Mouse (Mus musculus): ENCODE results near the gene Vangl1.

Gene Vangl1

GRCm38 (mm10) chr3:102142947-102143346 is 61.5 kb downstream of the Vangl1 start:
- DNase-seq (ENCODE audit: extremely low spot score): no peak

DNA sequence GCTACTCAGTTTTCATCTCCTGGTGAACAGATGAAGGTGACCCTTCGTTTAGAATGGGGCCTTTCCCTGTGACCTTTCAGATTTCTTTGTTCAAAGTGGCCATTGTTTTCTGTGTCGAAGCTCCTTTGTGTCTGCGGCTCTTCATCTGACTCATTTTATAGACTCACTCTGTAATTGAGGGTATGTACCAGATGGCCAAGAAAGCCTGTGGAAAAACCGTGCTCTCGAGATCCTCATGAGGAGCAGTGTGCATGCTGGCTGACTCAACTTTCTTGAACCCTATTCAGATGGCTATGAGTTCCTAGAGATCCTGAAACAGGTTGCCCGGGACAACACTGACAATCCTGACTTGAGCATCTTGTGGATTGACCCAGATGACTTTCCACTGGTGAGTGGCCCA is 62.6 kb downstream of the Vangl1 start:
- DNase-seq (ENCODE audit: extremely low spot score): no peak

- no peak for DNase-seq (ENCODE audit: extremely low spot score)
Measured at GRCm38 (mm10) chr3:102141451-102141850, 63.0 kb downstream of the Vangl1 start.

DNA sequence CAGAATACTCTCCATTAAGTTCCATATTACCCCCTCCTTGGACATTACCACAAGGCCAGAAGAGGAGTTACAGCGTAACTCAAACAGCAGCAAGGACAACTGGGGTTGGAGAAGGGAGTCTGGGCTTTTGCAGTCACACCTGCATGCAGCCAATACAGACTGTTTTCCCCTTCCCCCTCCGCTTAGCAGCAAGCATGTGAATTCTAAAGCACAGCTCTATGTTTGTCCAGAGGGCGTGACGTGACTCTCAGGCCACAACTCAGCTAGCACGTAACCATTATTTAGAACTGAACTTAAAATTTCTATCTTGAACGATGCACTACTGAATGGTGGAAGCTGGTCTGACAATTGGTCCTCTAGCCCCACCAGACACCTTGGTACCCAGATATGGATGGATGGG is 63.9 kb downstream of the Vangl1 start:
- no peak for DNase-seq (ENCODE audit: extremely low spot score)

DNA sequence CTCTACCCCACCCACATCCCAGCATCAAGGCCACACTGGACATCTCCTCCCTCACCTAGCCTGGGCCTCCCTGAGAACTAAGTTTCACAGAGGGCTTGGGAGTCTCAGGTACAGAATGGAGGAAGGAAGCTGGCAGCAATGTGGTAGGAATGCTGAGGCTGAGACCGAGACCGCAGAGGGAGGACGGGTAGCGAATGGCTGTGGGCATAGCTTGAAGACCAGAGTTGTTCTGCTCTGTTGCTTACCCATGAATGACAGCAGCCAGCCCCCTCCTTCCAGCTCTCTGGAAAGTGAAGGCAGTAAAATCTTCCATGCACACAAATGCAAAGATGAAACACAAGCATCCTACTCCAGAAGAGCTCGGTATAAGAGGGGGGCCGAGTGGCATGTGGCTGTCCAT is 65.6 kb downstream of the Vangl1 start:
- DNase-seq (ENCODE audit: extremely low spot score): no peak

- no peak for DNase-seq (ENCODE audit: extremely low spot score)
Measured at GRCm38 (mm10) chr3:102137158-102137557, 67.3 kb downstream of the Vangl1 start.

- no peak for DNase-seq (ENCODE audit: extremely low spot score)
Measured at GRCm38 (mm10) chr3:102135389-102136113, 68.9 kb downstream of the Vangl1 start.

DNA sequence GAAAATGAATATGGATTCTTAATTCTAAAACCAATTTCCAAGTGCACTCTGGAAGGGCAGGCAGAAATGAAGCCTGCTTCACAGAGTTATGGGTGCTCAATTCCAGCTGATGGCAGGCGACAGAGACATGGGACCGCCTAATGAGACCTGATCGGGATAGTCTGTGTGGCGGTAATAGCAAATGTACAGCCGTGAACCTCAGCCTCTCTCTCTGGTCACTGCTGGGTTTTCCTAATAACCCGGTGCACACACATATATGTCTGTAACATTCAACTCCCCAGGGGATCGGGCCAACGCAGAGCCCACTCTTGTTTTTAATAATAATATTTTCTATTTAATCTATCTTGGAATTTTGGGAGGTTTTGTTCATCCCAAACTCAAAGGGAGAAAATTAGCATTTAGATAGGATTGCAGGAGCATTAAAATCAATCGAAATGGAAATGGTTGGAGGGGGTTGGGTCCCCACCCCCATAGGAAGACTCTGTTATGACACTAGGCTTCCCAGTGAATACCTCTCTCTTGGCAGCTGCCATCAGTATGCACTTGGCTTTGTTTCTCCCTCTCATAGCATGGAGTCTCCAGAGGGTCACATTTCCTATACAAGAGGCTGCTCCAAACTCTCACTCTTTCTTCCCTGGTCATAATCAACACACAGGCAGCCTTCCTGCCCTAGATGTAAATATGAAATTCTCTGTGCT is 72.7 kb downstream of the Vangl1 start:
- no peak for DNase-seq (ENCODE audit: extremely low spot score)

- DNase-seq (ENCODE audit: extremely low spot score): no peak
Measured at GRCm38 (mm10) chr3:102130478-102130877, 74.0 kb downstream of the Vangl1 start.

GRCm38 (mm10) chr3:102128242-102128641 is 76.3 kb downstream of the Vangl1 start:
- DNase-seq (ENCODE audit: extremely low spot score): no peak

GRCm38 (mm10) chr3:102127114-102127513 is 77.4 kb downstream of the Vangl1 start:
- DNase-seq (ENCODE audit: extremely low spot score): no peak

DNA sequence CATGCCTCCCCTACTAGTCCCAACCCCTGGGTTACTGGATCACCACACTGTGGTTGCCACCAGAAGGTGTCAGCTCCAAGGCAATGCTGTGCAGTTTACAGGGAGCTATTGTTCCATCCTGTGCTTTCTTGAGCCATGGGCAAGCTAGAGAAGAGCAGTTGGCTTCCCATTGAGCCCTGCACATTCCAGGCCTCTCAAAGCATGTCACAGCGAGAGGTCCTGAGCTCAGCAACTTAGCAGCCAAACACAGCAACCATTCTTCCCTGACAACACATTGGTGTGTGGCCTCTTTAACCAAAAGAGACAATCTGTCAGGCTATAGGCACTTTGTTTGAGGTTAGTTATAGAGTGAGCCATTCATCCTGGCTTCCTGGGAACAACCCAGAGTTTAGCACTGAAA is 78.9 kb downstream of the Vangl1 start:
- DNase-seq (ENCODE audit: extremely low spot score): no peak

GRCm38 (mm10) chr3:102123654-102124053 is 80.8 kb downstream of the Vangl1 start:
- no peak for DNase-seq (ENCODE audit: extremely low spot score)

DNA sequence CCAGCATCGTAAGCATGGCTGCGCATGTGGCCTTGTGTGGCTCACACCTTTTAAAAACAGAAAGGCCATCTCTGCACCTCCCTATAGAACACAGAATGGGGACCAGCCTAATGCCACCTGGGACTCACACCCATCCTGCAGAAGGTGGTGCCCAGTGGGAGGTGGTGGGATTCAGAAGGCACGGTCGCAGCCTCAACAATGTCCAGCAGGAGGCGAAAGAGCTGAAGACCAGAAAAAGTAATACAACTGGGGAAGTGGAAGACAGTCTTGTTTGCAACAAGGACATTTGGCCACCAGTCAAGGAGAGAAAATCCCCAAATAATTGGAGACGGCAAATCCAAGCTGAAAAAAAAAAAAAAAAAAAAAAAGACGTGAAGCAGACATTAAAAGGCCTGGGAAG is 82.4 kb downstream of the Vangl1 start:
- DNase-seq (ENCODE audit: extremely low spot score): no peak

- DNase-seq (ENCODE audit: extremely low spot score): no peak
Measured at GRCm38 (mm10) chr3:102120947-102121346, 83.5 kb downstream of the Vangl1 start.

GRCm38 (mm10) chr3:102111979-102112599 is 92.4 kb downstream of the Vangl1 start:
- no peak for DNase-seq (ENCODE audit: extremely low spot score)

DNA sequence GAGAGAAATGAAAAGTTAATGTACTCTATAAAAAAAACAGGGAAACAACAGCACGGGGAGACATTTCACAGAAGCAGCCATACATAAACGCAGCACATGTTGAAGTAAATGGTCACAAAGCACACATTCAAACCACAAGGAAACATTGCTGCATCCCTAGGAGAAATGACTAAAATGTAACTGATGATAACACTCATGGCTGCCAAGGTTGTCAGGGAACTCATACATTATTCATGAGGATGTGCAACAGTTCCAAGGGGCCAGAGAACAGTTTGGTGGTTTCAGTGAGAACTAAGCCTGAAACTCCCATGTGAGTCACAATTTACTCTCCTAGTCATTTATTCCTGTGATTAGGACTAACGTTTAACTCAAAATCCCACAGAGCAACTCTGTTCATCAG is 96.3 kb downstream of the Vangl1 start:
- no peak for DNase-seq (ENCODE audit: extremely low spot score)

DNA sequence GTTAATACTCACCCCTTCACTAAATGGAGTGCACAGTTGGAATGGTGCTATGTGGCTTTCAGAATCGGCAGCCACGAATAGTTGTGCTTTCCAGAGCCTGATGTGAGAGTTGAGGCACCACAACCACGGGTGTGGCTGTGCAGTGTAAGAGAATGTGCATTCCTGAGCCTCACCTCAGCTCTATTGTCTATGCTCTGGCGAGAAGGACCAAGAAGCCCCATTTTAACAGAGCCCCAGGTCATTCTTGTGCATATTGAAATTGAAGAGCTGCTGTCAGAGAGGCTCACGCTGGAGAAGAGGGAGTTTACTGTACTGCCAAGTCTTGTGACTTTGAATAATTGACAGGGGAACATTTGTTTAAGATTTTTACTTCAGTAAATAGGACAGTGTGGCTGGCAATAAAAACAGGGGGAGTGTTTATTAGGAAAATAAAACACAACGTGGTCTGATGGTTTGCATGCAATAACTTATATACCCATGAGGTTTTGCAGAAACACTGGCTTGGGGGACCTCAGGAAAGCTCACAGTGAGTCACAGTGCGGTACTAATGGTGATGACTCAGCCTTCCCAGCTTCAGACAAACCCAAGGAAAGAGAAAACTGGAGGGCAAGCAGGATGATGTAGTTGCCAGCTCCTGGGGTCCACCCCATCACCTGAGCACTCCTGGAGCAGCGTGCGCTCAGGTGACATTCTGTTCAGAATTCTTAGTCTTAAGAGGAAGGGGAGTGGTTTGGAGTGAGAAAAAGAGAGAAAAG is 100.5 kb downstream of the Vangl1 start:
- no peak for DNase-seq (ENCODE audit: extremely low spot score)

Measured in embryo, embryonic 9.5 days (tissue).